Mouse (Mus musculus) G1E (cell line): ENCODE measurements around the gene Wdr48.

Experiments
- CTCF ChIP-seq: IDR thresholded peaks from 2 replicates; pipeline ENCODE4 v1.5.1; 2012; ENCODE audit warnings: low read depth, low read length, inconsistent platforms, mixed read lengths
- GATA2 ChIP-seq: IDR thresholded peaks from 2 replicates; pipeline ENCODE4 v1.6.1; 2012; ENCODE audit warnings: low read depth, low read length, inconsistent platforms, borderline replicate concordance

DNA sequence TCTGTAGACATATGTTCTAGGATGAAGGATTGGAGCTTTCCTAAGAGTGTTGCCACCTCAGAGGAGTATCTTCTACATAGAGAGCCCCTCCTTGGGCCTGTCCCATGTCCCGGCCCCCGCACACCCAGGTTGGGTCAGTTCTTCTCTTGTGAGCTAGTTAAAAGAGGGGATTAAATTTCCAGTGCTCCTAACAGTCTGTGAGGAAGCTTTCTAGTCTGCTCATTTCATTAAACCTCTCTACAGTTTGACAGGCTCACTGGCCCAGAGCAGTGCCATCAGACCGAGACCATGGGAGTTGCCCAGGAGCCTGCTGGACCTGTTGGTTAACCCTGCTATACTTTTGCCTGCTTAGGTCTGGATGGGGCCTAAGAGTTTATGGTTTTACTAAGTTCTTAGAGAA is 14.0 kb downstream of the Wdr48 start:
- no peak for TF ChIP-seq CTCF
- TF ChIP-seq GATA2, result no peak
